ENCODE assay signal across 8 mouse cellular contexts in the genomic region with DNA sequence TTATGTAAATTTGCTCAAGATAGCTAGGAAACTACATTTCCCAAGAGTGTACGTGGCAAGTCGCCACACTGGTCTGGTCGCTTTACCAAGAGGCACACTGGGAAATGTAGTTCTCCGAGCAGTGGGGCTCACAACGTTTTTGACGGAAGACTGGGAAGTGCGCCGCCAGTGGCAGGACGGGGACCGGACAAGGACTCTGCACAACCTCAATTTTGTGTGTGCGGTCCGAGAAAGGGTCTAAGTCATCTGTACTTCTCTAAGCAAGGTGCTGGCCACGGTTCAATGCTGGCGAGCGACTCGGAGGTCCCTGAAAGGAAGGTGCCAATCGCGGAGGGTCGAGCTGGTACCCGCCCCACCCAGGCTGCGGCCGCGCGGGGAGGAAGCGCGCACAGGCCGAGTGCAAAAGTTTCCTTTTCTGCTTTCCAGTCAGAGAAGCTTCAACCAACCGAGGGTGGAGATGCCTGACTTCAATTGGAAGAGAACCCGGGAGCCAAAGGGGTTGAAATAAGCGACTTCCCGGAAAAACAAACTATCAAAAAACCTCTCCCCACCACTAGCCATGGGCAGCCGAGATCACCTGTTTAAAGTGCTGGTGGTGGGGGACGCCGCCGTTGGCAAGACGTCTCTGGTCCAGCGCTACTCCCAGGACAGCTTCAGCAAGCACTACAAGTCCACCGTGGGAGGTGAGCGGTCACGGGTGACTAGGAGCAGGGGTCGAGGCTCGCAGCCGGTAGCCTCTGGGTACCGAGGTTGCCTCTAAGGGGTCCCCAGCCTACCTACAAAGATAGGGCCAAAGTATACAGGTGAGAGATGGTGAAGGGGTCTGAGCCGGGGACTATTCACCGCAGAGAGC. TPM values are rescaled to one million over a fixed set of nuclear protein-coding genes. Genes with fewer than 3 reads are reported as not detected.
A peak's percentile ranks its signal among the peaks of the same experiment; 100 is the strongest.
DNase-seq lines count a peak whose midpoint lies in the region; ATAC-seq lines count a peak whose summit lies in the region.

A gene (plus strand): TSS at position 132 of the 853 bp plus-strand sequence.

- peaks cover 7% of the 10 kb centered on the region for H3K4me1 ChIP-seq in heart, embryonic 10.5 days
- H3K4me1 ChIP-seq in kidney, embryonic 15.5 days, result peaks cover 8% of the 10 kb centered on the region

- DNase-seq in 416B (ENCODE audit: low read depth), result peak; percentile 96
- peak; percentile 95 for DNase-seq in brain, adult 2 months (ENCODE audit: low read depth, low spot score)
- peak; percentile 96 for DNase-seq in heart, embryonic 10.5 days (ENCODE audit: low spot score)
- peak; percentile 86 for DNase-seq in liver
- DNase-seq in spleen, postnatal 4 days (ENCODE audit: low spot score in 2 of 2), result peak; percentile 88 to 93

- no peaks in the 10 kb centered on the region for H3K36me3 ChIP-seq in heart, embryonic 10.5 days
- no peaks in the 10 kb centered on the region for H3K36me3 ChIP-seq in kidney, embryonic 15.5 days

- peak within 1 kb of the TSS; percentile 76 for H3K4me3 ChIP-seq in heart, embryonic 10.5 days
- H3K4me3 ChIP-seq in kidney, embryonic 15.5 days (replicated peaks), result peak within 1 kb of the TSS; percentile 62

- H3K27me3 ChIP-seq in heart, embryonic 10.5 days (ENCODE audit: insufficient read depth, poor library complexity, severe bottlenecking), result no peaks in the 10 kb centered on the region; the same call in 1 of the 2 replicates
- H3K27me3 ChIP-seq in kidney, embryonic 15.5 days, result no peaks in the 10 kb centered on the region

- WGBS in heart, embryonic 10.5 days, result 2% methylated on average over 46 of the region's 46 CpGs
- WGBS in kidney, embryonic 15.5 days, result 2% methylated on average over 46 of the region's 46 CpGs

- peak within 1 kb of the TSS; percentile 87 for H3K27ac ChIP-seq in heart, embryonic 10.5 days
- H3K27ac ChIP-seq in kidney, embryonic 15.5 days, result 0 out of 2 replicates have a peak within 1 kb of the TSS, but pooled peaks have one; percentile 13

- ATAC-seq in erythroblast, adult 5-6 weeks (replicated peaks; ENCODE audit: low FRiP score, poor library complexity, severe bottlenecking), result peak; percentile 95
- peak; percentile 96 for ATAC-seq in kidney, embryonic 15.5 days (replicated peaks; ENCODE audit: low FRiP score)
- peak; percentile 95 for ATAC-seq in monocyte, adult 5-6 weeks (replicated peaks; ENCODE audit: insufficient number of reproducible peaks, low FRiP score, low TSS enrichment, poor library complexity, severe bottlenecking)

- H3K9ac ChIP-seq in kidney, embryonic 15.5 days, result peak within 1 kb of the TSS; percentile 48

- H3K4me2 ChIP-seq in kidney, embryonic 15.5 days, result peak within 1 kb of the TSS; percentile 90

- no peaks in the 10 kb centered on the region for H3K9me3 ChIP-seq in heart, embryonic 10.5 days
- no peaks in the 10 kb centered on the region for H3K9me3 ChIP-seq in kidney, embryonic 15.5 days (replicated peaks)

RNA-seq across cellular contexts. Expression of the gene that starts here (rescaled TPM):
- total RNA-seq in erythroblast, adult 5-6 weeks (2015; ENCODE audit: low replicate concordance), result 9.0 and 11.3 TPM in 2 replicates
- 5.2 and 14.2 TPM in 2 replicates for total RNA-seq in erythroblast, adult 5-6 weeks (2017; ENCODE audit: low replicate concordance)
- 10.3 and 11.6 TPM in 2 replicates for polyA plus RNA-seq in heart, embryonic 10.5 days (2016; fragmentation: Nextera tagmentation; extraction: Ambion mirVana)
- 18.3 and 18.7 TPM in 2 replicates for polyA plus RNA-seq in kidney, embryonic 15.5 days (2015; fragmentation: Nextera tagmentation; extraction: Ambion mirVana)
- total RNA-seq in monocyte, adult 5-6 weeks (2017), result 58.1 to 84.6 TPM (median 62.1 TPM) in 3 replicates

Comparison
In these comparisons a context has a peak if more than half of its experiments do, and no peak if none do; other contexts are left out.
1. Peak in every context shown above with its lines: DNase-seq, ATAC-seq, H3K4me3 ChIP-seq and H3K27ac ChIP-seq.